Mouse (Mus musculus) kidney, embryonic 14.5 days (tissue): ENCODE results near the gene Il2rb. TPM values are rescaled to one million over a fixed set of nuclear protein-coding genes. Genes with fewer than 3 reads are reported as not detected.

Experiments
- ATAC-seq: fragments of 200-750 bp; cut with Nextera tagmentation; 2 replicates; pipeline ENCODE4 v1.8.0; 2017; ENCODE audit warnings: moderate number of reproducible peaks, mild to moderate bottlenecking, moderate TSS enrichment, moderate library complexity; ENCODE audit not compliant: low FRiP score, low TSS enrichment
- H3K27ac ChIP-seq: fragments of 300-500 bp; sonication (generic); 2 replicates; pipeline ENCODE4 v1.5.1; 2014; ENCODE audit warnings: low read depth, mild to moderate bottlenecking, low read length, moderate library complexity, mixed read lengths
- H3K27me3 ChIP-seq: fragments of 300-500 bp; sonication (generic); 2 replicates; pipeline ENCODE4 v1.6.1; 2014; ENCODE audit warnings: mild to moderate bottlenecking, low read length; ENCODE audit not compliant: control insufficient read depth, insufficient read depth
- H3K36me3 ChIP-seq: fragments of 300-500 bp; sonication (generic); 2 replicates; pipeline ENCODE4 v1.6.1; 2014; ENCODE audit warnings: low read length, mixed read lengths; ENCODE audit not compliant: control insufficient read depth, insufficient read depth
- H3K4me1 ChIP-seq: fragments of 300-500 bp; sonication (generic); 2 replicates; pipeline ENCODE4 v1.6.1; 2014; ENCODE audit warnings: low read length, mixed read lengths; ENCODE audit not compliant: control insufficient read depth, insufficient read depth
- H3K4me2 ChIP-seq: fragments of 300-500 bp; sonication (generic); replicated peaks from 2 replicates; pipeline ENCODE4 v1.6.1; 2014; ENCODE audit warnings: low read depth, mild to moderate bottlenecking, low read length
- H3K4me3 ChIP-seq: fragments of 300-500 bp; sonication (generic); 2 replicates; pipeline ENCODE4 v1.5.1; 2014; ENCODE audit warnings: mild to moderate bottlenecking, low read length
- H3K9ac ChIP-seq: fragments of 300-500 bp; sonication (generic); 2 replicates; pipeline ENCODE4 v1.6.1; 2014; ENCODE audit warnings: low read depth, mild to moderate bottlenecking, low read length, moderate library complexity
- H3K9me3 ChIP-seq: fragments of 300-500 bp; sonication (generic); 2 replicates; pipeline ENCODE4 v1.6.1; 2016; ENCODE audit warnings: low read length; ENCODE audit not compliant: control insufficient read depth
- WGBS: fragments of 180-500 bp; shearing (Covaris S2); extraction: QIAGEN DNeasy Blood & Tissue Kit; methylation state at CpG from one replicate; pipeline ENCODE4 v1.1.7; 2014; 5-methylcytosine and 5-hydroxymethylcytosine counted together
- polyA plus RNA-seq: library from polyadenylated mRNA; unstranded; fragments of >200 nt; fragmentation: Nextera tagmentation; extraction: Ambion mirVana; gene quantifications from 2 replicates; pipeline ENCODE4 v1.2.1, GENCODE M21; 2014

Gene Il2rb
- polyA plus RNA-seq, 1 experiment from 2014 or later: 0.60 TPM

GRCm38 (mm10) chr15:78527973-78528372 lies 32.9 kb upstream of the Il2rb start:
- WGBS: 71% methylated on average over 7 of the region's 7 CpGs
- Histone ChIP-seq H3K9ac (no peak overlapping the region), H3K36me3 (no peaks in the 10 kb centered on the region; the same call in 1 of the 2 replicates), H3K4me2 (no peak overlapping the region), H3K27ac (no peak overlapping the region), H3K27me3 (no peaks in the 10 kb centered on the region), H3K4me3 (no peak overlapping the region), H3K4me1 (peaks cover 25% of the 10 kb centered on the region), H3K9me3 (no peaks in the 10 kb centered on the region)
- no peak for ATAC-seq

- Histone ChIP-seq H3K4me1 (peaks cover 7% of the 10 kb centered on the region; the same call in 1 of the 2 replicates), H3K9ac (no peak overlapping the region), H3K27ac (no peak overlapping the region), H3K9me3 (no peaks in the 10 kb centered on the region), H3K36me3 (no peaks in the 10 kb centered on the region; the same call in 1 of the 2 replicates), H3K4me2 (no peak overlapping the region), H3K27me3 (no peaks in the 10 kb centered on the region), H3K4me3 (no peak overlapping the region)
- no peak for ATAC-seq
- 83% methylated on average over 5 of the region's 5 CpGs for whole genome bisulfite sequencing
These were observed 29.1 kb upstream of the Il2rb start for GRCm38 (mm10) chr15:78524163-78524562.

- Histone ChIP-seq H3K36me3 (no peaks in the 10 kb centered on the region; the same call in 1 of the 2 replicates), H3K27ac (no peak overlapping the region), H3K4me2 (no peak overlapping the region), H3K27me3 (no peaks in the 10 kb centered on the region), H3K9me3 (no peaks in the 10 kb centered on the region), H3K4me3 (no peak overlapping the region), H3K4me1 (0 out of 2 replicates have a peak, but pooled peaks cover 3% of the 10 kb centered on the region), H3K9ac (no peak overlapping the region)
- WGBS: 59% methylated on average over 6 of the region's 6 CpGs
- ATAC-seq: no peak
These were observed 26.8 kb upstream of the Il2rb start for GRCm38 (mm10) chr15:78521892-78522291.

- WGBS: 70% methylated on average over 8 of the region's 8 CpGs
- H3K9me3 ChIP-seq: no peaks in the 10 kb centered on the region
- H3K36me3 ChIP-seq: no peaks in the 10 kb centered on the region; the same call in 1 of the 2 replicates
- no peak overlapping the region for H3K27ac ChIP-seq
- H3K4me1 ChIP-seq: peaks cover 7% of the 10 kb centered on the region
- no peak for ATAC-seq
- H3K4me2 ChIP-seq: no peak overlapping the region
- no peak overlapping the region for H3K9ac ChIP-seq
- H3K27me3 ChIP-seq: no peaks in the 10 kb centered on the region
- H3K4me3 ChIP-seq: no peak overlapping the region
These were observed 26.3 kb upstream of the Il2rb start for GRCm38 (mm10) chr15:78521331-78521730.

- no peak overlapping the region for H3K9ac ChIP-seq
- 72% methylated on average over 13 of the region's 13 CpGs for WGBS
These were observed 25.1 kb upstream of the Il2rb start for GRCm38 (mm10) chr15:78520112-78520715.

DNA sequence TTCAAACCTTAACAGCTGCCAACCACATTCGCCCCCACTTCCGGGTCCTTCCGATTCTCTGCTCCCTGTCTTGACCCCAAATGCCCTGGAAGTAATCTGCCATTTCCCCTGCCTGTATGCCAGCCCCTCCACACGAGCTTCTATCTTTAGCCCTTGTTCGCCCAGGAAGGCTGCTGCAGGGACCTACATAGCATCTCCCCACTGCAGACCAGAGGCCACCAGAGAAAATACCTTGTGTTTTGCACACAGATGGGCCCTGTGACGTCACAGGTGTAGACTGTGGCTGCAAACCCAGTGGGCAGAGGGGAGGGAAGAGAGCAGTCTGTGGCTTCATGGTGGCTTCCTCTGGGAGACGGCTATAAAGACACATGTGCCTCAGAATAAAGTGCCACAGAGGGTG lies 23.1 kb upstream of the Il2rb start:
- no peak overlapping the region for H3K4me2 ChIP-seq
- H3K27ac ChIP-seq: no peak overlapping the region
- H3K4me1 ChIP-seq: peaks cover 10% of the 10 kb centered on the region
- no peak for ATAC-seq
- WGBS: 60% methylated on average over 7 of the region's 7 CpGs
- no peaks in the 10 kb centered on the region for H3K27me3 ChIP-seq
- no peak overlapping the region for H3K9ac ChIP-seq
- H3K9me3 ChIP-seq: no peaks in the 10 kb centered on the region
- H3K36me3 ChIP-seq: no peaks in the 10 kb centered on the region
- no peak overlapping the region for H3K4me3 ChIP-seq

More at GRCm38 (mm10) chr15:78520112-78520715, 25.1 kb upstream of the Il2rb start:
- H3K4me3 ChIP-seq: no peak overlapping the region
- no peaks in the 10 kb centered on the region for H3K9me3 ChIP-seq
- H3K4me1 ChIP-seq: peaks cover 10% of the 10 kb centered on the region
- no peaks in the 10 kb centered on the region for H3K27me3 ChIP-seq
- no peak for ATAC-seq
- H3K36me3 ChIP-seq: no peaks in the 10 kb centered on the region; the same call in 1 of the 2 replicates
- no peak overlapping the region for H3K4me2 ChIP-seq
- no peak overlapping the region for H3K27ac ChIP-seq

DNA sequence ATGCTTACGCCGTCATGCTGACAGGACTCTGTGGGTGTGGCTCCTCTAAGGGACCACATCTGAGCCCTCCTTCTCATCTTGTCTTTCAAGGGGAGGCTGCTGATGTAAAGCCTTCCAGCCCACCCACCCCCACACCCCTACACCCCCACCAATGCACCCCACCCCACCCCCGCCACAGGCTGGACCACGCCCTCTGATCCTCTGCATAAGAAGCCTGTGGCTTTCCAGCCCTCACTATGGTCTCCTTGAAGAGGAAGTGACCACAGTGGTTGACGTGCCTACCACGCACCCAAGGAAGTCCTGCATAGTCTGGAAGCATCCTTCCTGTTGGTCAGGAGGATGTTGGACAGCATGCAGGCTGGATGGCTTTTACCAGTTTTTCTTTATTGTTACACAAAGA lies 20.7 kb upstream of the Il2rb start:
- no peak overlapping the region for H3K4me2 ChIP-seq
- no peak overlapping the region for H3K9ac ChIP-seq
- no peaks in the 10 kb centered on the region for H3K36me3 ChIP-seq
- 78% methylated on average over 6 of the region's 6 CpGs for WGBS
- no peak overlapping the region for H3K4me3 ChIP-seq
- no peaks in the 10 kb centered on the region for H3K9me3 ChIP-seq
- no peak for ATAC-seq
- no peak overlapping the region for H3K27ac ChIP-seq
- H3K27me3 ChIP-seq: no peaks in the 10 kb centered on the region
- H3K4me1 ChIP-seq: peaks cover 18% of the 10 kb centered on the region

DNA sequence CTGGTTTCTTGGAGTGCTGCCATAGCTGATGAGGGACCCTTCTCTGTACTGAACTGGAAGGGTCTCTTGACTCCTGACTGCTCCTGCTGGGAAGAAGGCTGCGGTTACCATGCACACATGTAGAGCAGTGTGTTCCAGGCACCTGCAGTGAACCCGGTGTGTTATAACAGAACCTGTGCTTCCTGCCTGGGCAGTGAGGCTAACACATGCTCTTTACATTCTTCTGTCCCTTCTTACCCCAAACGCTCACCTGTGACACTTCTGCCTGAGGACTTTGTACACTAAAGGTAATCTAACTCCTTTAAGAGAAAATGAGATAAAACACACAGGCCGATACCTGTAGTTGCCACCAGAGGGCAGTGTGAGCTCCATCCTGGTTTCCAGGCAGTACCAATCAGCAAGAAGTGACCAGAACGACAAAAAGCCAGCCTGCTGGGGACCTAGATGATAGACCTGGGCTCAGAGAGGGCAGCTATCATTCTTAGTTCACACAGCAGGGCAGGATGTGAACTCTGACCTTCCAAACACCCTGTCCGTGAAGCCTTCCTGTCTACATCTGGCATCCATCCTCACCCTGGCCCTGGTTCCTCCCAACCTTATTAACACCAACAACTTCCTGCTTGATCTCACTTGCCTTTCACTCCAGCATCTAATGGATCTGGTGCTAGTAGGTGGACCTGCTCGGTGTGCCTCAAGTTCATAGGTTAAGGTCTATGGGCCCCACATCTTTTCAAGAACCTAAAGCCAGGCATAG lies 19.5 kb upstream of the Il2rb start:
- Histone ChIP-seq H3K4me3 (no peak overlapping the region), H3K9me3 (no peaks in the 10 kb centered on the region), H3K4me2 (no peak overlapping the region), H3K36me3 (no peaks in the 10 kb centered on the region), H3K27ac (no peak overlapping the region), H3K9ac (no peak overlapping the region), H3K4me1 (peaks cover 22% of the 10 kb centered on the region), H3K27me3 (no peaks in the 10 kb centered on the region)
- peak; percentile 55; the same call in 1 of the 2 replicates for ATAC-seq
- WGBS: 28% methylated on average over 7 of the region's 7 CpGs

DNA sequence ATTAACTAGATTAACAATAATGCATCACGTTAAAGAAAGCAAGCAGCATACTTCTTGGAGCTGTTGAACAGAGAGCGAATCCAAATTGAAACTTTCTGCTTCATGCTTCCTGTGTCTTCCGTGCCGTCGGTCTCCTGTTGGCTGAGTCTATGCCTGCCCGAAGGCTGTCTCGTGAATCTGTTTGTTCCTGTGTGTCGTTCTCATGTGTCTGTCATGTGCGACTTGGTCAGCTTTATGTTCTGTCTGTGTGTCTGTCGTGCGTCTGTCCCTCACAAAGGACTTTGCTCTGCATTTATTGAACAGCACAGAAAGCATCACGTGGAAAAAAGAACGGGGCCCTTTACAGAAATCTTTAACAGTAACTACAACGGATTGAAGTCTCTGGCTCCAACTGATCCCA lies 17.9 kb upstream of the Il2rb start:
- no peaks in the 10 kb centered on the region for H3K36me3 ChIP-seq
- H3K27ac ChIP-seq: no peak overlapping the region
- WGBS: 78% methylated on average over 14 of the region's 14 CpGs
- no peaks in the 10 kb centered on the region for H3K27me3 ChIP-seq
- no peak overlapping the region for H3K4me2 ChIP-seq
- no peak overlapping the region for H3K9ac ChIP-seq
- H3K9me3 ChIP-seq: no peaks in the 10 kb centered on the region
- peaks cover 22% of the 10 kb centered on the region for H3K4me1 ChIP-seq
- no peak overlapping the region for H3K4me3 ChIP-seq
- ATAC-seq: no peak
